Mouse (Mus musculus): Measurements from ENCODE around the gene Rnf144a.
"Not testable (repeated sequence)": the region's sequence is repeated elsewhere in the genome, so short reads cannot be mapped to it uniquely, and the experiment has no call there.

Rnf144a gene

DNA sequence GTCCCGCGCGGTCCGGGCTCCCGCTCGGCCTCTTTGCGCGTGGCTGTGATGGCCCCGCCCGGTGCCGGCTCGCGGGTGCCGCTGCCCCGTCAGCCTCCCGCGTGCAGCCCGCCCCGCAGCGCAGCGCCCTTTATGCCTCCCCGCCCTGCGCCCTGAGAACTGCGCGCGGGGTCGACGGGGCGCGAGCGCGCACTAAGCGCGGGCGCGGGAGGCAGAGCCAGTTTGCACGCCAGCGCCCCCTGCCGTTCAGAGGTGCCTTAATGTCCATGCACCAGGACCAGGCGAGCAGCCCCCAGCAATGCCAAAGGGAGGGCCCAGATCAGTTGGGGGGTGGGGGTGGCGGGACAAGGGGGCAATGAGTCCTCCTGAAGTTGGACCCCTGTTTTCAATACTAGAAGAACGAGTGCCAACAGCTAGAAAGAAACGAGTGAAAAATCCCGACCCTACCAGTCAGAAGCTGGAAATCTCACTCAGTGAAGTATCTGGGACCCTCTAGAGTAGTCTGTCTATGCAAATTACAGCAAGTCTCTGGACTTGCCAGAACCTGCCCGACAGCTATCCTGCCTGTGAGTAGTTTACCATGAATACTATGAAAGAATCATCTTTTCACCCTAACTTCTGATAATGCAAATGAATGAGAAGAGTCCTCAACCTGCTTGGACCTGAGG is at the start of gene Rnf144a:
Rnf144a (minus strand) TSS at position 151 of the 668 bp plus-strand sequence.
- DNase-seq = peak; percentile 98 to 99

DNA sequence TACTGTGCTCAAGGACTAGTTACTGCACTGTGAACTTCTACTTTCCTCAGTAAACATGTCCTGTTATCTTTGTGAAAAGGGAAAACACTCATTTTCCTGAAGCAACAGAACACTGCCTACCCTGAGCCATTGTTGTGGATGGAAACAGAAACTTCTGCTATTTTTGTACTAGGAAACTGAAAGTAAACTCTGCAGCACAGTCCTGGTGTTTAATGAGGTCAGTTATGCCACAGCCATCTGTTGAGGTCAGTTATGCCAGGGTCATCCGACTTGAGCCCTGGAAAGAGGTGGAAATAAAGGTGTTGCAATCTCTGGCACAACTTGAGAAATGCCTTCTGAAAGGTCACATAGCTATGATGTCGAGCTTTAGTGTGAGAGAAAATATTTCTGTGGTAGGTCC is 45.0 kb upstream of the Rnf144a start:
- DNase-seq = no peak

DNA sequence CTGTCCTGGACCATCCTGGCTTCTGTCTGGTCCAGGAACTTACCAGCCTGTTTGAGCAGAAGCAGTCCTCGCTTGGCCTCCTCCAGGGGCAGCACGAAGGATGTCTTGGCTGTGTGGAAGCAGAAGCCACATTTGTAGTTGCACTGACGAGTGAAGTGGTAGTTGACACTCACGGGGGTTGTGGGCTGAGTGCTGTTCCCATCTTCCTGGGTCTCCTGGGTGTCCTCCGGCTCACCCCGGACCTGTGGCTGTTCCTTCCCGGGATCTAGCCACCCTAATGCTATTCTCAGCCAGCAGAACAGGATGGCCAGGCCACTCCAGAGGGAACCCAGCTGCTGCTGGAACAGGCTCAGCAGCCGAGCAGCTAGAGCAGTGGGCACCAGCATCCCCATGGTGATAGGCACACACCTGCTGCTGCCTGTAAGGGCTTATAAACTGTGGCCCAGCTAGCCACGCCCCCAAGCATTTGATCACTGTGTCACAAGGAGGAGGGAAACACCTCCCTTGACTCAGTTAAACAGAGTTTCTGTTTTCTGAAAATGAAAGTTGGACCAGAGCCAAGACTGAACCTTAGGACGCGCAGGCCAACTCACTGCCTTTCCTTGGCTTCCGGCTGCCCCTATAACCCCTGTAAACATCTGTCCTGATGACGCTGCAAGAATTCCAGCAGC is 41.1 kb upstream of the Rnf144a start, which contains the start of gene Rsad2:
Rsad2 (minus strand) TSS at position 425 of the 671 bp plus-strand sequence.
- peak; percentile 49 to 61 for DNase-seq

DNA sequence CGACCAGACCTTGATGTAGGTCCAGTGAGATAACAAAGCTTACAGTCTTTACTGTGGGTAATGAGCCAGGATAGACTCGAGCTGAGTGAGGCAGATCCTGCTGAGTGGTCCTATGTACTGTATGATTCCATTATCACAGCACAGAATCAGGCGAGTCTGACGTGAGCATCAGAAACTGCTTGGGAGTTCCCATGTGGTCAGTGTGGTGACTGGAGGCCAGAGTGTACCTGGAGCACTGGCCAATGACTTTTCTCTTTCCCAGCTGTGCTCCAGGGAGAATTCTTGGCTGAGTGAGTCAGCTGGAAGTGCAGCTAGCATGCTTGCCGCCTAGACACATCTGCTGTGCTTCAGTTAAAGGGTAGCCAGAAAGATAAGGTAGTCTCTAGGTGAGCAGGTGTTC is 39.6 kb upstream of the Rnf144a start:
- no peak for DNase-seq

DNA sequence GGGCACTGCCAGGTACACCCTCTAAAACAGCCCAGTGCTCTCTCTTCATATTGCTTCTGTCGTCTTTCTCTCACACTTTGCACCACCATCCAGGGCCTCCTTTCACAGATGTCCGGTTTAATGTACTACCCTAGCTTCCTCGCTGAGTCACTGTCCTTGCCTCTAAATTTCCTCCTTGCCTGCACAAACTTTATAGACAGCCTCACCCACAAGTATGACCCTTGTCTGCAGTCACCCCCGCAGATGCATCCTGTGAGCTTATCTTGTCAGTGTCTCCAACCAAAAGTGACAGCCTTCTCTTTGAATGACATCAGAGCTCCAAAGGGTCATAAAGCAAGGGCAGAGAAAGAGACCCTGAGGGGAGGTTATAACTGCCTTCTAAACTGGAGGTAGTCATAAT is 37.9 kb upstream of the Rnf144a start:
- no peak for DNase-seq

DNA sequence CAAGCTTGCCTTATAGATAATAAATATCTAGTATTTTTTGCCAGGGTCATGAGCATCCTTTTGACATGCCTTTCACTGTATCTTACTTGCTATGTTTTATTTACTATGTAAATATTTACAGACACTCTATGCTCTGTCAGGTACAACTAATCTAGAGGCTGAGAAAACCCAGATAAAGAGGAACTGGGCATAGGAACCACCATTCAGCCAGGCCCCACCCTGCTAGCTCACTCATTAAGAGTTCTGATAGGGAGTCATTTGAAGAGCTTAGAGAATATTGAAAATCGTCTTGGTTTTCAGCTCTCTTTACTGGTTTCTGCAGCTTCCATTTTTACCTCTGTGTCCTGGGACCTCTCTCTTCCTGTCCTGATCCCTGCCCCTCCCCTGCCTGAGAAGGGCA is 36.1 kb upstream of the Rnf144a start:
- DNase-seq = no peak

DNA sequence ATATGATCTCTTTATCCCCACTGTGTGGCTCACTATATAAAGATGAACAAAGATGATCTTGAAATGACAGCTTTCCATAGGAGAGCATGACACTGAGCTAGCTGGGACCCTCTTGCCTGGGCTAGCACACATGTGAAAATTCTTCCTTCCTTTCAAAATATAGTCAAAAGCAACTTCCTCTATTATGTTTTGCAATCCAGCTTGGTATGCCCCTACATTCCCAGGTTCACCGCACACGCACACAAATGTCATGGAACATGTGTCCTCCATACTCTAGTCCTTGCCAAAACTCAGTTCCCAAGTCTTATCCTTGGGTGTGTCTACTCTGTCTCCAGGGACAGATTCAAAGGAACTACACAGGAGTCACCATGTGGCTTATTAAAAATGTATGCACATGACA is 34.4 kb upstream of the Rnf144a start:
- DNase-seq = no peak

DNA sequence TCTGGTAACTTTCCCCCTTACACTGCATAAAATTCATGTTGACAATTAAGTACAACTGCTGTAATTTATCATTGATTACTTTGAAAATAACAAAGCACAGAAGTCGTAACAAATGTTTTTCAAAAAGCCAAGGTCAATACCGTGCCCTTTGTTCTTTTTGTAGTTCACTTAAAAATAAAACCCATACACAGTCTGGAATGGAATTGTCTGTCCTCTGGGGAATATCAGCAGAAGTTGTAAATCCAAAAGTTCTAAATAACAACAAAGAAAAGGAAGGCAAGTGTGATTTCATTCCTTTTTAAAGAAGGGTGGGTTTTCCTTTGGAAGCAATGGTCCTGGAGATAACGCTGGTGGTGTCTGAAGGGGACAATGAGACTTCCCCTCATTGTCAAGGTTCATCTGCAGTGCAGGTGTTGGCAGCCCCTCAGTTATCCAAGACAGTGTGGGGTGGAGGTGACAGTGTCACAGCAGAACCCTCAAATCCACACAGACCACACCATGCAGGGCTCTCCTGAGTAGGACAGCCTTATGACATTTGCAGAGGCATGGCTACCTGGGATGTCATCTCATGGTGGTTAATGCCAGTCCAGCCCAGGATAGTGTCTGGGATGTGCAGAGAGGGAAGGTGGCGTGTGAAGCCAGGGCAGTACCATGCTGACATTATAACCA is 31.5 kb upstream of the Rnf144a start:
- no peak for DNase-seq

DNA sequence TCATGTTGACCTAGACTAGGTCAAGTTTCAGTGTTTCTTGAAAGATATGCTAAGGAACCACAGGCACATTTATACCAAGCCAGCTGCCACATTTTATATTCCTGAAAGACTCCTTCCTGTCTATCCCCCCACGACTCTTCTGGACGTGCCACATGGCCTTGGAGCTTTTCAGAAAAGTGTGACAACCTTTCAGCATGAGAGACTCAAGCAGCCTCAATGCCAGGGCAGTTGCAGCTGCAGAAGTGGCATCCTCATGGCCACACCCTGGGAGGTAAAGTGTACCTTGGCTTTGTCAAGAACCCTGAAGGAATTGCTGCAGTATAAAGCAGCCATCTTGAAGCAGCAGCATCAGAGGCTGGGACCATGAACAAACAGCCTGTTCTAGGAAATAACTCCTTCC is 29.5 kb upstream of the Rnf144a start:
- DNase-seq = no peak

DNA sequence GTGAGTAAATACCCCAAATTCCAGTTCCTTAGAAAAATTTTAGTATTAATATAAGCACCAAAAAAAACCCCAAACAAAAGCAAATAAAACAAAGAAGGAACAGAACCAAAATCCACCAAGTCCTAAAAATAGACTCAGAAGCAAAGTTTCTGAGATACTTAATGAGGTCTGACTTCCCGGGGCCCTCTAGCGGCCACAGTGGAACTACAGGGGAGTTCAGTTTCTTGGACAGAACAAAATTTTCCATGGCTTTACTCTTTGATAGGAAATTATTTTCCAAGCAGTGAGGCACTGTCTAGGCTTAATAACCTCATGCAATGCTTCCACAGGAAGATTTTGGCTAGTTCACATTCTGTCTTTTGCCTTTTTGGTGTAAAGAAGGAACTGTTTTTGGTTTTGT is 29.0 kb upstream of the Rnf144a start:
- peak; percentile 86 to 88 for DNase-seq

DNA sequence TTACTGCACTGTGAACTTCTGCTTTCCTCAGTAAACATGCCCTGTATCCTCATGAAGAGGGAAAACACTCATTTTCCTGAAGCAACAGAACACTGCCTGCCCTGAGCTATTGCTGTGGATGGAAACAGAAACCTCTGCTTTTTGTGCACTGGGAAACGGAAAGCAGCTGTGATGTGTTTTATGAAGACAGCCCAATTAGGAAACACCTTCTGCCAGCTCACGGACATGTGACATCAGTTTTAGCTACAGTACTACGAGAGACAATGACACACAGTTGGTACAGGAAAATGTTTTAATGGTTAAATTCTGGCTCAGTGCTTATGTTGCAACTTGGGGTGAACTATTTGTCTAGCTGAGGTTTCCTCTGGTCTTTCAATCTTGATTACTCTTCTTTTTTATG is 24.3 kb upstream of the Rnf144a start:
- DNase-seq = no peak

DNA sequence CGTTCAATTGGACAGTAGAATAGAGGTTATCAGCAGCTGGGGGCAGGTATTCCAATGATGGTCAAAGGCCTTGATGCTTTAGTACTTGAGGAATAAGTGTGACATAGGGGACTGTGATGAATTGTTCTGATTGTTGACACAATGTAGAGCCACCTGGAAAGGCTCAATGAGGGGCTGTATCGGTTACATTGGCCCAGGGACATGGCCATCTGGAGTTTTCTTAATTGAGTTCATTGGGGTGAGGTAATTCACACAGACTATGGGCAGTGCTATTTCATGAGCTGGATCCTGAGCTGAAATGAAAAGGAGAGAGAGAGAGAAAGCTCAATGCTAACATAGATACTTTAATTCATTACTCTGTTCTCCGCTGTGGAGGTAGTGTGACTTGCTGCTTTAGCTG is 22.9 kb upstream of the Rnf144a start:
- DNase-seq = peak; percentile 51 to 63

DNA sequence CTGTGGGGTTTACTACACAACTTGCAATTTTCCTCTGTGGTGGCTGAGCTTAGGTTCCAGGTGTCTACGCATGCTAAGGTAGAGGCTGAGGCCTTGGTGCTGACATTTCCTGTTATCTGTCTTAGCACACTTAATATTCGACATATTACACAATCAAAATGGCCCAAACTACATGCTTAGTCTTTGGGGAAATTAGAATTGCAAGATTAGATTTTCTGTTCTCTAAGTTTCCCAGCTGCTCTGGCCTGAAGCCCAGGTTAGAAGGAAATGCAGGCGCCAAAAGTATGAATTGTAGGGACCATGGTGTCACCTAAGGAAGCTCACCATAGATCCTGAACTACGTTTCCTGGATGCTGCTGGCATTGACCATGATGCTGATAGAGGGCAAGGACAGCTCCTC is 21.3 kb upstream of the Rnf144a start:
- DNase-seq = no peak

DNA sequence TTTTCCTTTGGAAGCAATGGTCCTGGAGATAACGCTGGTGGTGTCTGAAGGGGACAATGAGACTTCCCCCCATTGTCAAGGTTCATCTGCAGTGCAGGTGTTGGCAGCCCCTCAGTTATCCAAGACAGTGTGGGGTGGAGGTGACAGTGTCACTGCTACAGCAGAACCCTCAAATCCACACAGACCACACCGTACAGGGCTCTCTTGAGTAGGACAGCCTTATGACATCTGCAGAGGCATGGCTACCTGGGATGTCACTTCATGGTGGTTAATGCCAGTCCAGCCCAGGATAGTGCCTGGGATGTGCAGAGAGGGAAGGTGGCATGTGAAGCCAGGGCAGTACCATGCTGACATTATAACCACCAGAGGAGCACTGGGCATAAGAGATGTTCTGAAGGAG is 13.7 kb upstream of the Rnf144a start:
- DNase-seq = not testable (repeated sequence)

DNA sequence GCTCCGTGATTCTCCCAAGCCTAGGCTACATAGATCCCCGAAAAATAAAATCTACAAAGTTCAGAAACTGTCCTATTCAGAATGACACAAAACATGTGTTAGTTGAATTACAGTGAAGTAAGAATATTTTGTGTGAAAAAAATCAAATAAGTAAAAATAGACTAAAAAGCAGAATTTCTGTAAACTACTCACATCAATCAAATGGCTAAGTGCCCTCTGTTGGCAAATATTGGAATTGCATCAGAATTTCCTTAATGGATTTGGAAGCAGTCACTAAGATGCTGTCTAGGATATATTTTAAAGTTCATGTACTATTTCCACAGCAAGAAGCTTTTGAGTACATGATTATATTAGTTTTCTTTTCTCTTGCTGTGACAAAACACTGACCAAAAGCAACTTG is 9.8 kb upstream of the Rnf144a start:
- DNase-seq = peak; percentile 55 to 81

DNA sequence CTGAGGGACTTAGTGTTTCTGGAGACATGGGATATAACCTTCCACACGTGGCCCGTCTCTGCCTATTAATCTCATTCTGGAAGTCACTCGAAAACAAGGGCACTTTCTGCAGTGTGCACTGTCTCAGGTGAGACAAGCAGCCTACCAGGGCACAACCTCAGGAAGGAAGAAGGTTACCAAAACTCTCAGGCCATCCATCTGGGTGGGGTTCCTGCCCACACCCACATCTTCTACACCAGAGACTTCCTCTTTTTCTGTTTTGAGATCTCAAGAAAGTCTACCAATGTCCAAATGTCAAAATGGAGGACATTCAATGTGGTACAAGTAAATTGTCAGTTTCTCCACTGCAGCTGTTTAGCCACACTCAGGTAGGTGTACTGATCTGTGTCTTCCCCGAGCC is 3.3 kb upstream of the Rnf144a start:
- DNase-seq = no peak

DNA sequence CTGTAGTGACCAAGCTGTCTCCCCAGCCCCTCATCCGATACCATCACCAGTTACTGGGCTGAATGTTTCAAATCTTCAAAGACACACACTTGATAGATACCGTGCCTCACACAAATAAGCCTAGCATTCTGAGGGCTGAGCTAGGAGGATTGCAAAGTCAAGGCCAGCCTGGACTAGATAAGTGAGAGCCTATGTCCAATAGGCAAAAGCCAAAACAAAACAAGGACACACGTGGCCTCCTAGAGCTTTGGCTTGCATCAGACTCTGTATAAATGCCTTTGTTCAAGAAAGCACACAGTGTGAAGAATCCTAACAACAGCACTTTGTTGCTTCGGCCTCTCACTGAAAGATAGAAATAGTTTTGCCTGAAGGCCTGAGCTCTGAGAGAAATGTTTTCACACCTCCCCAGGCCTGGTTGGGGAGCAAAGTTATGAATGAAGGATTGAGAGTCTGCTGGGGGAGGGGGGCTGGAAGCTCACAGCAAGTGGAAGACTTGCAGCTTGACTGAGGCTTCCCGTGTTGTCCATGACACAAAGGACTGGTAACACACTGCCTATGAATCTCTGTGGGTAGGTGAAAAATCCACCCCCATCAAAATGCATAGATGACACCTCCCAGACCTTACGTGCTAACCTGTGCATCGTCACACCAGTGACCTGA is 1.7 kb upstream of the Rnf144a start:
- DNase-seq = no peak

DNA sequence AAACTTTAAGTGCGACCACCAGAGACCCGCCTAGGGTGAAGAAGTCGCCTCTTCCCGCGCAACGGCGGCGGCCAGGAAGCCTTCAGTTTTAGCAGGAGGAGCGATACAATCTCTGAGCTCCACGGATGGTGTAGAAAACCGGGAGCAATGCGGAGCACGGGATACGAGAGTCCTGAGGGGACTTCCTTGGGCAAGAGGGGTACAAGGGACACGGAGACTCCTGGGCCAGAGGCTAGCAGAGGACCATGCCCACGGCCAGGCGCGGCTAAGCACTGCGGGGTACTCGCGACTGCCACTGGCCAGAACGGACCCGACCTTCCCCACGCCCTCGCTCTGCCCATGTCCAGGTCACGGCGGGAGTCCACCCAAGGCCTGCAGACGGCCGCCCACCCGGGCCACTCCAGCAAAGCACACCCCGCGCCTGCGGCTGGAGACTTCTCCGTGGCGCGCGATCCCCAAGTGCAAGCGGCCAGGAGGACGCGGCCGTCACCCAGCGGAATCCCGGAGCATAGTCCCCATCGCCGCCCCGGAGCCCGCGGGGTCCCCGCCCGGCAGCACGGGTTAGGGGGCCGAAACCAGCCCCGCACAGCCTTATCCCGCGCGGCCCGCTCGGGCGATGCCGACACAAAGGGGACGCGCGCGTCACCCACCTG is 477 bp downstream of the Rnf144a start:
- DNase-seq = peak; percentile 75 to 81

DNA sequence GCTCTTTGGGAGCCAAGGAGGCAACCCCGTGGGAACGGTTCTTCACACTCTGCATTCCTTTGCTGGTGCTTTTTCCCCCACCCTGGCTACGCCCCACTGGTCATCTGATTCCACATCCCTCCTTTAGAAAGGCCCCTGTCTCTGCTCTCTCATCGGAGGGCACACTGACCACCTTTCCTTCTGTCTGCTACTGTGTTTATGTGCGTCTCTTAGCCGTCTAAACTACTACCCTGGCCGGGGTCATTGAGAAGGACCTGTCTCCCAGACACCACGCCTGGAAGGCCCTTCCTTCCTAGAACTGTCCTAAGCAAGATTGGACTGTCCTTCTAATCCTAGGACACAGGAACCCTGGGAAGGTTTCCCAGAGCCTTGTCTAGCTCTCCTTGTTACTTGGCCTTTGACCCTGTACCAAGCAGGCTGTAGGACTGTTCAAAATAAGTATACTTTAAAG is 1.1 kb downstream of the Rnf144a start:
- DNase-seq = no peak

DNA sequence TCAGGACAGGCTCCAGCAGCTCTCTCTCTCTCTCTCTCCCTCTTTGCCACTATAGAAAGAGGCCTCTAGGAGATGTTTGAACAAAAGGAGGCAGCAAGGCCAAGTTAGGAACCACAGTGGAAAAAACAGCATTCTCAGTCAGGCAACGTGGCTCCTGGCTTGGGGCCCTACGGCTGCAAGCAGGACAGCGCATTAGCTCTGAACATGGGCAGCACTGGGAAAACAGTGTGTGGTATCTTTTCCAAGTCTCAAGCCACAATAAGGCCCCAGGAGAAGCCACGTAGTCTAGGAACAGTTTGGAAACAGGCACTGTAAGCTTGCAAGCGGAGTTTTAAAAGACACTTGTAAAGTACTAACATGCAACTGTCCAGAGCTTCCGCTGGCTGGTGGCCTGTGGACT is 2.3 kb downstream of the Rnf144a start:
- peak in 1 of 2 experiments; percentile 45 for DNase-seq

DNA sequence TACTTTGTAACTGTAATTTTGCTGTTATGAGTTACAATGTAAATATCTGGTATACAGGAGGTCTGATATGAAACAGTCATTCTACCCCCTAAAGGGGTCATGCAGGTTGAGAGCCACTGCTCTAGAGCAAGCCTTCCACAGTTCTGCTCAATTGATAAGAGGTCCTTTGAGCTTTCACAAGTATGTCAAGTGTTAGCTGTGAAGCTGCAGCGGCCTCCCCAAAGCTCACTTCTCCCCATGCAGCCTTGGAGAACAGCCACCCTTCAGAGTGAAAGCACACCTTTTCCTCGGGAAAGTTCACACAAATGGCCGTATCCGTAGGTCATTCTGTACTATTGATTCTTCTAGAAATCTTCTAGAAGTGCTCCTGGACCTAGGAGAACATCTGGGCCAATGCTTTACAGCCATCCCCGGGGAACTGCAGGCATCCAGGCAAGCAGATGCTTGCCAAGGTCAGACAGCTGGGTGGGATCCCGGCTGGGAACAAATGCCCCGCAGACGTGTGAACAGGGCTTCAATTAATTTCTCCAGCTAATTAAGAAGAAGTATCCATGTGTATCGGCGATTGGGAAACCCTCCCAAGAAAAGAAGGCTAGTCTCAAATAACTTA is 3.1 kb downstream of the Rnf144a start:
- peak in 1 of 2 experiments; percentile 45 for DNase-seq

DNA sequence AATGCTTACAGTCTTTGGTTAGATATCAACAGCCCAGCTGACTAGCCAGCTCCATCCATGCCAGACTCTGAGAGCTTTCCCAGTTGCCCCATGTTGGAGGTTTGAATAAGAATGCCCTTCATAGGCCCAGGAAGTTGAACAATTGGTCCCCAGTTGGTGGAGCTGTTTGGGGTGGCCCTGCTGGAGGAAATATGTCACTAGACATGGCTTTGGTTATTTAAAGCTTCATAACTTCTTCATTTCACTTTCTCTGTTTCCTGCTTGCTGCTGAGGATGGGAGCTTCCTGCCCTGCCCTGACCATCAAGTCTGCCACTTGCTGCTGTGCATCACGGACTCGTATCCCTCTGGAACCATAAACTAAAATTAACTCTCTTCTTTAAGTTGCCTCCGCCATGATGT is 4.6 kb downstream of the Rnf144a start:
- no peak for DNase-seq
